Mouse (Mus musculus): Measurements from ENCODE around the gene Cpt1c. TPM values are rescaled to one million over a fixed set of nuclear protein-coding genes. Genes with fewer than 3 reads are reported as not detected.

The Cpt1c gene
- total RNA-seq, 2 experiments from 2014 or later: 2.3 to 2.7 TPM

GRCm38 (mm10) chr7:44970231-44970691 is 4.4 kb downstream of the Cpt1c start:
- peak; percentile 88 for DNase-seq
- intact Hi-C loops (cut with DNase I; ENCODE audit: low total_unique reads): no loop called here

GRCm38 (mm10) chr7:44966638-44967037 is 8.0 kb downstream of the Cpt1c start:
- intact Hi-C loops (cut with DNase I; ENCODE audit: low total_unique reads): no loop called here

GRCm38 (mm10) chr7:44965975-44966374 is 8.7 kb downstream of the Cpt1c start:
- no peak for DNase-seq
- intact Hi-C loops (cut with DNase I; ENCODE audit: low total_unique reads): no loop called here

More at GRCm38 (mm10) chr7:44966638-44967037, 8.0 kb downstream of the Cpt1c start:
- no peak for DNase-seq

- no peak for DNase-seq
- intact Hi-C loops (cut with DNase I; ENCODE audit: low total_unique reads): no loop called here
These were observed 9.7 kb downstream of the Cpt1c start for GRCm38 (mm10) chr7:44964990-44965389.

GRCm38 (mm10) chr7:44962831-44963230 is 11.8 kb downstream of the Cpt1c start:
- intact Hi-C loops (cut with DNase I; ENCODE audit: low total_unique reads): no loop called here
- no peak for DNase-seq

- DNase-seq: no peak
- intact Hi-C loops (cut with DNase I; ENCODE audit: low total_unique reads): no loop called here
These were observed 12.3 kb downstream of the Cpt1c start for GRCm38 (mm10) chr7:44962337-44962736.

- DNase-seq: no peak
- intact Hi-C loops (cut with DNase I; ENCODE audit: low total_unique reads): no loop called here
These were observed 14.1 kb downstream of the Cpt1c start for GRCm38 (mm10) chr7:44960512-44960910.

GRCm38 (mm10) chr7:44959874-44960511 is 14.7 kb downstream of the Cpt1c start:
- no peak for DNase-seq
- intact Hi-C loops (cut with DNase I; ENCODE audit: low total_unique reads): loop anchor here (5.0 to 10.0 kb wide), 2 partner anchors 38 to 55 kb away; no protein-coding TSS in a partner anchor

GRCm38 (mm10) chr7:44959281-44959680 is 15.4 kb downstream of the Cpt1c start:
- intact Hi-C loops (cut with DNase I; ENCODE audit: low total_unique reads): loop anchor here (5.0 to 10.0 kb wide), 2 partner anchors 37 to 54 kb away; no protein-coding TSS in a partner anchor
- no peak for DNase-seq

GRCm38 (mm10) chr7:44958208-44958607 is 16.4 kb downstream of the Cpt1c start:
- no peak for DNase-seq
- intact Hi-C loops (cut with DNase I; ENCODE audit: low total_unique reads): loop anchor here (5.0 to 10.0 kb wide), 2 partner anchors 36 to 53 kb away; no protein-coding TSS in a partner anchor

GRCm38 (mm10) chr7:44957183-44957835 is 17.3 kb downstream of the Cpt1c start:
- peak; percentile 64 for DNase-seq
- intact Hi-C loops (cut with DNase I; ENCODE audit: low total_unique reads): loop anchor here (5.0 to 10.0 kb wide), 2 partner anchors 35 to 53 kb away; no protein-coding TSS in a partner anchor

GRCm38 (mm10) chr7:44956266-44956665 is 18.4 kb downstream of the Cpt1c start:
- DNase-seq: no peak
- intact Hi-C loops (cut with DNase I; ENCODE audit: low total_unique reads): loop anchor here (5.0 to 10.0 kb wide), 2 partner anchors 34 to 51 kb away; no protein-coding TSS in a partner anchor

GRCm38 (mm10) chr7:44955628-44956027 is 19.0 kb downstream of the Cpt1c start:
- no peak for DNase-seq
- intact Hi-C loops (cut with DNase I; ENCODE audit: low total_unique reads): loop anchor here (5.0 to 10.0 kb wide), 2 partner anchors 33 to 51 kb away; no protein-coding TSS in a partner anchor

- DNase-seq: no peak
- intact Hi-C loops (cut with DNase I; ENCODE audit: low total_unique reads): loop anchor here (10.0 kb wide), 1 partner anchor 49 kb away; no protein-coding TSS in a partner anchor
These were observed 20.4 kb downstream of the Cpt1c start for GRCm38 (mm10) chr7:44954091-44954885.

- no peak for DNase-seq
- intact Hi-C loops (cut with DNase I; ENCODE audit: low total_unique reads): loop anchor here (10.0 kb wide), 1 partner anchor 49 kb away; no protein-coding TSS in a partner anchor
These were observed 21.1 kb downstream of the Cpt1c start for GRCm38 (mm10) chr7:44953561-44953960.

GRCm38 (mm10) chr7:44952611-44953306 is 21.9 kb downstream of the Cpt1c start:
- DNase-seq: peak; percentile 93
- intact Hi-C loops (cut with DNase I; ENCODE audit: low total_unique reads): loop anchor here (10.0 kb wide), 1 partner anchor 48 kb away; no protein-coding TSS in a partner anchor

- peak; percentile 71 for DNase-seq
- intact Hi-C loops (cut with DNase I; ENCODE audit: low total_unique reads): loop anchor here (10.0 kb wide), 1 partner anchor 47 kb away; no protein-coding TSS in a partner anchor
These were observed 22.7 kb downstream of the Cpt1c start for GRCm38 (mm10) chr7:44951960-44952359.

GRCm38 (mm10) chr7:44949922-44950321 is 24.7 kb downstream of the Cpt1c start:
- intact Hi-C loops (cut with DNase I; ENCODE audit: low total_unique reads): loop anchor here (10.0 kb wide), 1 partner anchor 45 kb away; no protein-coding TSS in a partner anchor
- no peak for DNase-seq

- DNase-seq: no peak
- intact Hi-C loops (cut with DNase I; ENCODE audit: low total_unique reads): no loop called here
These were observed 31.7 kb downstream of the Cpt1c start, which contains the start of gene Tsks for GRCm38 (mm10) chr7:44942904-44943303. Tsks (plus strand) TSS chr7:44943204.

Data from gastrocnemius, postnatal 14 days (tissue).